In genomic region chr2:91291197-91292007, GRCm38 (mm10) we compare ENCODE assay signal across 9 mouse cellular contexts. TPM values are rescaled to one million over a fixed set of nuclear protein-coding genes. Genes with fewer than 3 reads are reported as not detected.
A peak's percentile ranks its signal among the peaks of the same experiment; 100 is the strongest.
DNase-seq lines count a peak whose midpoint lies in the region; ATAC-seq lines count a peak whose summit lies in the region.
"Had no signal": no experiment of that assay in that cellular context is flagged by ENCODE, and none has a peak within 500 bp of the region (broad histone marks: within the 10 kb centered on the region; RNA-seq: fewer than 3 reads in every experiment).

No protein-coding gene starts in this region.

- H3K27ac ChIP-seq in heart, embryonic 10.5 days = no peak overlapping the region
- H3K27ac ChIP-seq in embryonic facial prominence, embryonic 12.5 days = peak overlapping the region; percentile 3; the same call in 1 of the 2 replicates
- 0 out of 2 replicates have a peak overlapping the region, but pooled peaks have one; percentile 5 for H3K27ac ChIP-seq in limb, embryonic 10.5 days
- H3K27ac ChIP-seq in intestine, embryonic 16.5 days (ENCODE audit: low read length) = no peak overlapping the region

- DNase-seq in heart, adult 18-20 months = peak; percentile 59 to 72
- DNase-seq in heart, embryonic 10.5 days (ENCODE audit: low spot score) = no peak
- DNase-seq in 3134 (ENCODE audit: extremely low read depth, insufficient read length, low spot score) = peak; percentile 23
- DNase-seq in limb, embryonic 10.5 days (ENCODE audit: low spot score) = no peak
- DNase-seq in spleen, postnatal 36 days (ENCODE audit: low spot score in 2 of 2) = no peak
- DNase-seq in right cerebral cortex, postnatal 14 days = no peak

- ATAC-seq in embryonic facial prominence, embryonic 12.5 days (ENCODE audit: insufficient number of reproducible peaks, insufficient read depth, low FRiP score, low TSS enrichment) = no peak
- ATAC-seq in intestine, embryonic 16.5 days = no peak

- H3K9me3 ChIP-seq in heart, embryonic 10.5 days = no peaks in the 10 kb centered on the region
- H3K9me3 ChIP-seq in embryonic facial prominence, embryonic 12.5 days = no peaks in the 10 kb centered on the region
- no peaks in the 10 kb centered on the region for H3K9me3 ChIP-seq in limb, embryonic 10.5 days (replicated peaks)
- no peaks in the 10 kb centered on the region for H3K9me3 ChIP-seq in intestine, embryonic 16.5 days (ENCODE audit: control insufficient read depth, low read length)

- no peak overlapping the region for H3K4me3 ChIP-seq in heart, embryonic 10.5 days
- H3K4me3 ChIP-seq in embryonic facial prominence, embryonic 12.5 days = no peak overlapping the region
- H3K4me3 ChIP-seq in limb, embryonic 10.5 days = no peak overlapping the region
- no peak overlapping the region for H3K4me3 ChIP-seq in intestine, embryonic 16.5 days (ENCODE audit: low read length)

- WGBS in heart, embryonic 10.5 days = 76% methylated on average over 12 of the region's 12 CpGs
- 46% methylated on average over 12 of the region's 12 CpGs for WGBS in embryonic facial prominence, embryonic 12.5 days
- WGBS in limb, embryonic 10.5 days = 79% methylated on average over 12 of the region's 12 CpGs
- WGBS in intestine, embryonic 16.5 days = 66% methylated on average over 12 of the region's 12 CpGs

- H3K27me3 ChIP-seq in heart, embryonic 10.5 days (ENCODE audit: insufficient read depth, poor library complexity, severe bottlenecking) = no peaks in the 10 kb centered on the region
- no peaks in the 10 kb centered on the region for H3K27me3 ChIP-seq in embryonic facial prominence, embryonic 12.5 days
- no peaks in the 10 kb centered on the region for H3K27me3 ChIP-seq in limb, embryonic 10.5 days (ENCODE audit: low read depth, poor library complexity, severe bottlenecking)
- H3K27me3 ChIP-seq in intestine, embryonic 16.5 days (replicated peaks; ENCODE audit: control insufficient read depth, insufficient read depth, low read length) = no peaks in the 10 kb centered on the region

- H3K4me2 ChIP-seq in embryonic facial prominence, embryonic 12.5 days (replicated peaks) = no peak overlapping the region
- H3K4me2 ChIP-seq in intestine, embryonic 16.5 days (ENCODE audit: low read depth, low read length) = no peak overlapping the region

- no peaks in the 10 kb centered on the region for H3K36me3 ChIP-seq in heart, embryonic 10.5 days
- no peaks in the 10 kb centered on the region for H3K36me3 ChIP-seq in embryonic facial prominence, embryonic 12.5 days
- H3K36me3 ChIP-seq in limb, embryonic 10.5 days = peaks cover 5% of the 10 kb centered on the region; the same call in 1 of the 2 replicates
- no peaks in the 10 kb centered on the region for H3K36me3 ChIP-seq in intestine, embryonic 16.5 days (ENCODE audit: control insufficient read depth, insufficient read depth, low read length)

- H3K9ac ChIP-seq in embryonic facial prominence, embryonic 12.5 days = no peak overlapping the region
- H3K9ac ChIP-seq in intestine, embryonic 16.5 days (ENCODE audit: low read depth, low read length) = no peak overlapping the region

- peaks cover 19% of the 10 kb centered on the region for H3K4me1 ChIP-seq in heart, embryonic 10.5 days
- H3K4me1 ChIP-seq in embryonic facial prominence, embryonic 12.5 days = peaks cover 12% of the 10 kb centered on the region
- peaks cover 7% of the 10 kb centered on the region for H3K4me1 ChIP-seq in limb, embryonic 10.5 days
- peaks cover 4% of the 10 kb centered on the region; the same call in 1 of the 2 replicates for H3K4me1 ChIP-seq in intestine, embryonic 16.5 days (ENCODE audit: control insufficient read depth, insufficient read depth, low read length)

RNA-seq across cellular contexts. Expression of gene Arfgap2, which starts 26.6 kb away (rescaled TPM):
- total RNA-seq in heart, adult 18-20 months (2021) = 10 to 100 TPM; 52.1 to 54.1 TPM
- 82.3 and 85.7 TPM in 2 replicates for polyA plus RNA-seq in heart, embryonic 10.5 days (2016; fragmentation: Nextera tagmentation; extraction: Ambion mirVana)
- 93.0 and 95.9 TPM in 2 replicates for polyA plus RNA-seq in embryonic facial prominence, embryonic 12.5 days (2016; fragmentation: Nextera tagmentation; extraction: Ambion mirVana)
- 101 and 113 TPM in 2 replicates for polyA plus RNA-seq in limb, embryonic 10.5 days (2016; fragmentation: Nextera tagmentation; extraction: Ambion mirVana)
- polyA plus RNA-seq in intestine, embryonic 16.5 days (2015; fragmentation: Nextera tagmentation; extraction: Ambion mirVana) = 68.4 and 73.1 TPM in 2 replicates

RNA-seq across cellular contexts. Expression of gene Pacsin3, which starts 35.6 kb away (rescaled TPM):
- total RNA-seq in heart, adult 18-20 months (2021) = 100 to 1,000 TPM; 137 to 170 TPM
- polyA plus RNA-seq in heart, embryonic 10.5 days (2016; fragmentation: Nextera tagmentation; extraction: Ambion mirVana) = 26.0 and 27.4 TPM in 2 replicates
- polyA plus RNA-seq in embryonic facial prominence, embryonic 12.5 days (2016; fragmentation: Nextera tagmentation; extraction: Ambion mirVana) = 39.9 and 40.9 TPM in 2 replicates
- 23.6 and 37.0 TPM in 2 replicates for polyA plus RNA-seq in limb, embryonic 10.5 days (2016; fragmentation: Nextera tagmentation; extraction: Ambion mirVana)
- 17.0 and 21.0 TPM in 2 replicates for polyA plus RNA-seq in intestine, embryonic 16.5 days (2015; fragmentation: Nextera tagmentation; extraction: Ambion mirVana)
- total RNA-seq: common myeloid progenitor, adult 5-6 weeks had no signal

RNA-seq across cellular contexts. Expression of gene Ddb2, which starts 54.6 kb away (rescaled TPM):
- 1 to 10 TPM; 2.3 to 3.4 TPM for total RNA-seq in heart, adult 18-20 months (2021)
- polyA plus RNA-seq in heart, embryonic 10.5 days (2016; fragmentation: Nextera tagmentation; extraction: Ambion mirVana) = 7.3 and 9.4 TPM in 2 replicates
- 17.5 and 18.1 TPM in 2 replicates for polyA plus RNA-seq in embryonic facial prominence, embryonic 12.5 days (2016; fragmentation: Nextera tagmentation; extraction: Ambion mirVana)
- 10.4 and 12.7 TPM in 2 replicates for polyA plus RNA-seq in limb, embryonic 10.5 days (2016; fragmentation: Nextera tagmentation; extraction: Ambion mirVana)
- polyA plus RNA-seq in intestine, embryonic 16.5 days (2015; fragmentation: Nextera tagmentation; extraction: Ambion mirVana) = 14.4 and 15.2 TPM in 2 replicates

Comparison
In these comparisons a context has a peak if more than half of its experiments do, and no peak if none do; other contexts are left out.
1. DNase-seq: peak in heart, adult 18-20 months (2 of 2) and 3134 (single experiment); none in heart, embryonic 10.5 days (single experiment), limb, embryonic 10.5 days (single experiment), spleen, postnatal 36 days (0 of 2) and right cerebral cortex, postnatal 14 days (single experiment).
2. H3K27ac ChIP-seq: peak in embryonic facial prominence, embryonic 12.5 days (single experiment) and limb, embryonic 10.5 days (single experiment); none in heart, embryonic 10.5 days (single experiment) and intestine, embryonic 16.5 days (single experiment).